Mouse (Mus musculus) effector memory CD4-positive, alpha-beta T cell, adult 7 months (primary cell): ENCODE measurements around the gene Mapkapk5. TPM values are rescaled to one million over a fixed set of nuclear protein-coding genes. Genes with fewer than 3 reads are reported as not detected.

Experiments used
- polyA plus RNA-seq: library from polyadenylated mRNA; unstranded; fragments of 100-300 nt; shearing (Covaris generic); gene quantifications from one replicate; pipeline ENCODE4 v1.2.1, GENCODE M21; 2017

The Mapkapk5 gene
- polyA plus RNA-seq = 64.0 TPM

DNA sequence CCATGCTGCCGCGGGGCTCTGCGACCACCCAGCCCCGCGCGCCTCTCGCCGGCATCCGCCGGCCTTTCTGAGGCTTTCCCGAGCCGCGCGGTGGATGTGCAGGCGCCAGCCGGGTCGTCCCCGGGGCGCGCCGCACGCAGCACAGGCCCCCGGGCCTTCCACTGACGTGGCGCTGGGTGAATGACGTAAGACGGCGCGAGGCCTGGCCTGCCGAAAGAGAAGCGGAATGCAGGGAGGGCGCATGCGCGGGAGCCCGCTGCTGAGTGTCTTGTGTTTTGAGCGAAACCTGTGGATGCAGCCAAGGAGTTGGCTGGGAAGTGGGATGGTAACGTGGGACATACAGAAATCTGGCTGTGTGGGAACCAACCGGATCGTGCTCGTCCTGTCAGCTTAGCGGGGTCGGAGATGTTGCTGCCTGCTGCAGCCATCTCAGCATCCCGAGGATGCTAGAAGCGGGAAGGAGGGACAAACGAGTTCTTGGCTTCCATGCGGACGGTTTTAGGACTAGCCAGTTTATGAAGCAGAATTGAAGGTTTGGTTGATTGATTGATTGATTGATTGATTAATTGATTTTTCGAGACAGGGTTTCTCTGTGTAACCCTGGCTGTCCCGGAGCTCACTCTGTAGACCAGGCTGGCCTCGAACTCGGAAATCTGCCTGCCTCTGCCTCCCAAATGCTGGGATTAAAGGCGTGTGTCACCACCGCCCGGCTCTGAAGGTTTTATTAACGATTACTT, at the start of gene Mapkapk5:
Gene Mapkapk5 (minus strand): TSS at position 113 of the 737 bp plus-strand sequence.

DNA sequence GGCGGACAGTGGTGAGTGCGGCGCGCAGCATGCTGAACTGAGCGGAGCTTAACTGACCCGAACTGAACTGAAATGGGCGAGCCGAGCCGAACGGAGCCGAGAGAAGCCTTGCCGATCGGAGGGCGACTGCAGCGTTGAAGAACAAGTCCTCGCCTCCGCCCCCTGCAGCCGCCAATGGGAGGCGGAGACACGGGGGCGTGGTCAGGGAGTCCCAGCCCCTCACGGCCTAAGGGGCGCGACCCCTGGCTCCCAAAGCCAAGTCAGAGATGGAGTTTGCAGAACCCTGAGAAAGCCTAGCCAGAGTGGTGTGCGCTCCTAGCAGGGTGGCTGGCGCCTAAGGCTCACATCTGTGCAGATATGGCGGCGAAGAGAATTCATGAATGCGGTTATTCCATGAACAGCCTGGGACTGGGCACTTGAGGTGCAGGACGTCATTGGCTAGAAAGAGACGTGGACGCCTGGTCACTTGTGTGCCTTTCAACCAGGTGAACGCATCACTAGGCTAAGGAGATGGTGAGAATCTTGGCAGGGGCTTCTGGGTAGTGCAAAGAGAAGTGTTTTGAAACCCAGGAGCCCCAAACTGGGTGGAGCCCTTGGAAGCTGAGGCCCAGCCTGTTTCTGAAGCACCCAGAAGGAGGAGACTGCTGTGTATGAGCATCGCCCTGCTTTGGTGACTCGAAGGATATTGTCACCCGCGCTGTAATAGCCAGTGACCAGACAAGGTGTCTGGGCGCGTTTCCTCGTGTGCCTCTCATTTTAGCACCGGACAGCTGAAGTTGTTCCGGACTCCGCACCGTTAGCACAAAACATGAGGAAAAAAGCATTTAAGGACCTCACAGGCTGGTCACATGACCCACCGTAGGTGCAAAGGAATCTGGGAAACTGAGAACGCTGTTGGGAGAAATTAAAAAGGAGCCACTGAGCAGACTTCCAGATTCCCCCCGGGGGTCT, 48.0 kb upstream of the Mapkapk5 start, which contains the start of gene Aldh2:
Gene Aldh2 (minus strand): TSS at position 374 of the 951 bp plus-strand sequence.

DNA sequence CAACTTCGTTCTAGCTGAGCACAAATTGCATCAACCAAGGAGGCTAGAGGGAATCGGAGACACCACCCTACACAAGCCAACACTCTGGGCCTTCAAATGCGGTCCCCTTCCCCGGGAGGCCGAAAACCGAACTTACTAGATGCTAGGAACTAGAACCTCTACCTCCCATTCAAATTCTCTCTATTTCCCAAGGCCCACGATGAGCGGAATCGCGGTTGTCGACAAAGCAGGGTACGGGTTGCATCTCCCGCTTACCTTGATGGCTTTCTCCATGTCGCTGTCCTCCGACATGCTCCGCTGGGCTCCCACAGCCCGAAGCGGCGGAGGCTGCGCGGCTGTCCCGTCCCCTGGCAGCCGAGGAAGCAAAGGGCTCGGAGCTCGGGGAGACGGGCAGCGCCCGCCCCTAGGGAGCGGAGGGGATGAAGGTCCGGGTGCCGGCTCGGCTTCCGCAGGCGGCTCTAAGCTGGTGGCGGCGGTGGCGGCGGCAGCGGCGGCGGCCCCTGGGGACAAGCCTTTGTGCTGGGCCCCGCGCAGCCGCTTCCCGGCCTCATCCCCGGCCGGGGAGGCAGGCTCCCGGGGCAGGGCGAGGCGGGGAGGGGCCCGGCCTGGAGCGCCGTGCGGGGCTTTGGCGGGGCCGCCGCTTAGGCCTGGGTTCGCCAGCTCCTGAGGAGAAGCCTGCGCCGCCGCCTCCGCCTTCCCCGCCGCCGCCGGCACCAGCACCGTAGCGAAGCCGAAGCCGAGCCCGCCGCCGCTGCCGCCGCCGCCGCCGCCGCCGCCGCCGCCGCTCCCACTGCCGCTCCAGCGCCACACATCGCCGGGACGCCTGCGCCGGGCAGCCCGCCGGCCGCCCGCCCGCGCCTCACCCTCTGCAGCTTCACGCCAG, 554 bp downstream of the Mapkapk5 start, which contains the start of the genes Adam1a and Gm42878:
Gene Adam1a (minus strand): TSS at position 573 of the 883 bp plus-strand sequence.
Gene Gm42878 (minus strand): TSS at position 573 of the 883 bp plus-strand sequence.

DNA sequence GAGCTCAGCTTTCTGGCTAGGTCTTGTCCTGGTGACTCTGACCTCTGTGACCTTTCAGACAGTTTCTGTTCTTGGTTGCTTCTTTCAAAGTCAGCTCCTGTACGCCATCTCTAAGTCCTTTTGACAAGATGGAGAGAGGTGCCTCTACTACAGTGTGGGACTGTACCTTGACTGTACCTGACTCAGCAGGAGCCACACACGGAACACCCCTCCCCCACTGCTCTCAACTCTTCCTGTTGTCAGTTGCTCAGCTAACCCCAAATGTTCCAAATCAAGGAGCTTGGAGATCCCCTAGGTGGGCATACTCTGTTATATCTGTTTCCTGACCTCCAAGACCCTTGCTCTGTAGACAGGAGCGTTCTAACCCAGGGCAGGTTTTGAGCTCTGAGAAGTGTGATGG, 42.5 kb downstream of the Mapkapk5 start, which contains the start of gene Adam1b:
Gene Adam1b (minus strand): TSS at position 205 of the 400 bp plus-strand sequence.

Other genes starting within 250 kb of the Mapkapk5 start
- 70.0 TPM for gene Trafd1, start 160.3 kb downstream of the Mapkapk5 start, polyA plus RNA-seq
- 31.0 TPM for gene Naa25, start 148.0 kb downstream of the Mapkapk5 start, polyA plus RNA-seq
- 1.2 TPM for gene Tmem116, start 94.0 kb downstream of the Mapkapk5 start, polyA plus RNA-seq
- gene Erp29, start 93.4 kb downstream of the Mapkapk5 start, polyA plus RNA-seq = 36.9 TPM
- gene Adam1b, start 42.5 kb downstream of the Mapkapk5 start, polyA plus RNA-seq = not detected
- 0.45 TPM for gene Adam1a, start 423 bp downstream of the Mapkapk5 start, polyA plus RNA-seq
- gene Gm42878, start 423 bp downstream of the Mapkapk5 start, polyA plus RNA-seq = not detected
- 2.4 TPM for gene Aldh2, start 47.9 kb upstream of the Mapkapk5 start, polyA plus RNA-seq
- gene Acad12, start 73.0 kb upstream of the Mapkapk5 start, polyA plus RNA-seq = 1.7 TPM
- gene Acad10, start 114.6 kb upstream of the Mapkapk5 start, polyA plus RNA-seq = 4.2 TPM
- 100.0 TPM for gene Brap, start 114.7 kb upstream of the Mapkapk5 start, polyA plus RNA-seq
- 37.4 TPM for gene Atxn2, start 165.4 kb upstream of the Mapkapk5 start, polyA plus RNA-seq